In the genomic region with DNA sequence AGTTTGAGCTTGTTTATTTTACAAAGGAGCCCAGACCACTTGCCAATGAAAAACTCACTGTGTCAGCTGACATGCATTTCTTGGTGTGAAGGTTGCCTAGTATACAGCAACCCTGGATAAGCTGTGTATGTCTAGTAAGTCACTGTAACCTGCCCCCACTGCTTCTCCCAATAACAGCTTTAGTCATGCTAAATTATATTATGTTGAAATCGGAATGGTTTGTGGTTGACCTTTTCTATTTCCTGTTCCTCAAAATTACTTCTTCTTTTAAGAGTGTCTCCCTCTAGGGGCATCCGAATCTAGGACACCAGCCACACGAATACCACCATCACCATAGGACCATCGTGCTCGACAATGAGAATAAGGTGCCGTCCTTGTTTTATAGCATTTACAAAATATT, we compare ENCODE assay signal across 31 mouse cellular contexts. TPM values are rescaled to one million over a fixed set of nuclear protein-coding genes. Genes with fewer than 3 reads are reported as not detected.
DNase-seq lines count a peak whose midpoint lies in the region; ATAC-seq and TF ChIP-seq lines count a peak whose summit lies in the region.
"Had no signal": no experiment of that assay in that cellular context is flagged by ENCODE, and none has a peak within 500 bp of the region (broad histone marks: within the 10 kb centered on the region; RNA-seq: fewer than 3 reads in every experiment).

No protein-coding gene starts in this region.

- 82% methylated on average over 6 of the region's 6 CpGs for WGBS in lung, adult 2 months

- peak; percentile 97 for ATAC-seq in megakaryocyte, adult 5-6 weeks (ENCODE audit: poor library complexity, severe bottlenecking)
- ATAC-seq: forebrain, embryonic 14.5 days; hindbrain, embryonic 16.5 days; midbrain, embryonic 16.5 days had no signal

- no peak overlapping the region for H3K27ac ChIP-seq in left cerebral cortex, adult 2 months
- H3K27ac ChIP-seq: embryonic facial prominence, embryonic 12.5 days; gastrocnemius, adult 2 months; heart, embryonic 13.5 days; kidney, embryonic 15.5 days; layer of hippocampus, adult 2 months; limb, embryonic 13.5 days; liver, embryonic 14.5 days; lung, embryonic 15.5 days; macrophage; midbrain, embryonic 10.5 days; neural tube, embryonic 12.5 days had no signal

- intact Hi-C loops in left cerebral cortex, adult 2 months (cut with DNase I), result no loop called here

- no peaks in the 10 kb centered on the region for H3K4me1 ChIP-seq in lung, adult 2 months (ENCODE audit: control insufficient read depth, insufficient read depth, low read length)
- H3K4me1 ChIP-seq: embryonic facial prominence, embryonic 12.5 days; heart, embryonic 13.5 days; kidney, embryonic 15.5 days; limb, embryonic 13.5 days; lung, embryonic 15.5 days; midbrain, embryonic 10.5 days; neural tube, embryonic 12.5 days had no signal

- DNase-seq in lung, postnatal 36 days, result peak; percentile 2
- DNase-seq in lung, adult 2 months, result no peak
- DNase-seq in MEL-GATA-1-ER (ENCODE audit: extremely low read depth, low read depth), result peak; percentile 89
- no peak for DNase-seq in urinary bladder, postnatal 4 days (ENCODE audit: low spot score in 2 of 2)
- DNase-seq in left cerebral cortex, adult 2 months (ENCODE audit: extremely low spot score in 1 of 2, low spot score in 2 of 2), result no peak
- no peak for DNase-seq in testis, postnatal 14 days (ENCODE audit: low spot score)
- DNase-seq: adrenal gland, postnatal 25 days; cerebellum, adult 2 months; cerebellum, postnatal 25 days; gastrocnemius, adult 2 months; heart, postnatal 10 days; kidney, adult 18-20 months; kidney, postnatal 25 days; right cerebral cortex, postnatal 4 days had no signal

- TF ChIP-seq CTCF in lung, adult 2 months (IDR thresholded peaks at IDR 0.05; ENCODE audit: insufficient read depth, low read length), result no peak
- TF ChIP-seq CTCF in left cerebral cortex, adult 2 months (IDR thresholded peaks at IDR 0.05), result no peak

- H3K4me3 ChIP-seq in lung, adult 2 months (replicated peaks; ENCODE audit: extremely low read depth, low read depth, low read length), result no peak overlapping the region
- no peak overlapping the region for H3K4me3 ChIP-seq in left cerebral cortex, adult 2 months
- H3K4me3 ChIP-seq: embryonic facial prominence, embryonic 12.5 days; gastrocnemius, adult 2 months; heart, embryonic 13.5 days; kidney, embryonic 15.5 days; layer of hippocampus, adult 2 months; limb, embryonic 13.5 days; lung, embryonic 15.5 days; midbrain, embryonic 10.5 days; myocyte; neural tube, embryonic 12.5 days had no signal

- no peak for TF ChIP-seq POLR2A in lung, adult 2 months (IDR thresholded peaks at IDR 0.05; ENCODE audit: borderline replicate concordance, extremely low read depth, low read depth, low read length)

RNA-seq across cellular contexts. Expression of gene Tnmd, which starts 19.0 kb away (rescaled TPM):
- 0.08 TPM in 1 of 2 replicates, not detected in the other for polyA plus RNA-seq in lung, adult 2 months (2012; rRNA removed)
- total RNA-seq in megakaryocyte, adult 5-6 weeks (2015), result not detected in 2 replicates
- total RNA-seq in megakaryocyte, adult 5-6 weeks (2017), result not detected in 2 replicates
- under 1 TPM in 1 of 2 experiments, not detected in 1; 0.43 TPM for total RNA-seq in left cerebral cortex, adult 2 months (2021)
- total RNA-seq: adrenal gland, postnatal 25 days; layer of hippocampus, adult 2 months; layer of hippocampus, postnatal 14 days had no signal
- polyA plus RNA-seq: liver, embryonic 14.5 days; macrophage; midbrain, embryonic 16.5 days; myocyte; spleen, adult 2 months had no signal

RNA-seq across cellular contexts. Expression of gene Tspan6, which starts 28.5 kb away (rescaled TPM):
- 3.4 and 6.6 TPM in 2 replicates for polyA plus RNA-seq in lung, adult 2 months (2012; rRNA removed)
- total RNA-seq in megakaryocyte, adult 5-6 weeks (2015), result 0.13 and 0.43 TPM in 2 replicates
- total RNA-seq in megakaryocyte, adult 5-6 weeks (2017), result 2.0 TPM in 1 of 2 replicates, not detected in the other
- total RNA-seq in left cerebral cortex, adult 2 months (2021), result 10 to 100 TPM; 12.6 to 16.5 TPM
- polyA plus RNA-seq: macrophage had no signal

RNA-seq across cellular contexts. Expression of gene Srpx2, which starts 38.5 kb away (rescaled TPM):
- polyA plus RNA-seq in lung, adult 2 months (2012; rRNA removed), result 6.1 and 9.4 TPM in 2 replicates
- total RNA-seq in megakaryocyte, adult 5-6 weeks (2015), result not detected in 2 replicates
- not detected in 2 replicates for total RNA-seq in megakaryocyte, adult 5-6 weeks (2017)
- 1 to 10 TPM; 1.0 to 1.2 TPM for total RNA-seq in left cerebral cortex, adult 2 months (2021)
- polyA plus RNA-seq: macrophage had no signal

Comparison
In these comparisons a context has a peak if more than half of its experiments do, and no peak if none do; other contexts are left out.
1. DNase-seq: peak in lung, postnatal 36 days (single experiment) and MEL-GATA-1-ER (single experiment); none in lung, adult 2 months (single experiment), urinary bladder, postnatal 4 days (0 of 2), left cerebral cortex, adult 2 months (0 of 2) and testis, postnatal 14 days (single experiment).
2. RNA of gene Tspan6, which starts 28.5 kb away (total RNA-seq): 12.6 to 16.5 TPM in left cerebral cortex, adult 2 months; 0.13 to 2.0 TPM in megakaryocyte, adult 5-6 weeks; every median in the first group is over 4 times any median in the second.